Mouse (Mus musculus): ENCODE results near the gene C2cd2l.

GRCm38 (mm10) chr9:44327064-44327711 is 7.1 kb upstream of the C2cd2l start:
- no peak for TF ChIP-seq TBP (IDR thresholded peaks at IDR 0.05; ENCODE audit: low read depth, low read length)
- TF ChIP-seq SMC3 (IDR thresholded peaks at IDR 0.05; ENCODE audit: low read depth, low read length), result no peak
- no peak for TF ChIP-seq SIN3A (IDR thresholded peaks at IDR 0.05; ENCODE audit: low read length)
- TF ChIP-seq CTCF (IDR thresholded peaks at IDR 0.05 in 2 of 3, conservative IDR thresholded peaks at IDR 0.05 in 1 of 3; ENCODE audit: control insufficient read depth in 1 of 3, insufficient read depth in 1 of 3, low read depth in 2 of 3, low read length in 3 of 3, poor library complexity in 1 of 3, severe bottlenecking in 1 of 3), result no peak
- TF ChIP-seq EP300 (IDR thresholded peaks at IDR 0.05; ENCODE audit: low read depth in 1 of 2, low read length in 2 of 2), result no peak
- TF ChIP-seq TAL1 (IDR thresholded peaks at IDR 0.05; ENCODE audit: low read length), result no peak
- TF ChIP-seq POLR2A (IDR thresholded peaks at IDR 0.05; ENCODE audit: control insufficient read depth in 1 of 2, insufficient read depth in 1 of 2, low read depth in 1 of 2, low read length in 2 of 2, poor library complexity in 1 of 2), result no peak; a peak in 1 of 4 replicates
- no peak for TF ChIP-seq TCF12 (IDR thresholded peaks at IDR 0.05; ENCODE audit: low read depth, low read length)
- TF ChIP-seq CHD1 (IDR thresholded peaks at IDR 0.05; ENCODE audit: low read depth, low read length), result no peak
- TF ChIP-seq GATA1 (IDR thresholded peaks at IDR 0.05; ENCODE audit: low read depth, low read length), result no peak
- TF ChIP-seq ZNF384 (IDR thresholded peaks at IDR 0.05; ENCODE audit: low read depth, low read length), result no peak
- no peak for TF ChIP-seq ZKSCAN1 (IDR thresholded peaks at IDR 0.05; ENCODE audit: low read depth, low read length)
- TF ChIP-seq USF1 (IDR thresholded peaks at IDR 0.05; ENCODE audit: low read depth, low read length), result no peak

Data from MEL (cell line).